Mouse (Mus musculus): ENCODE measurements around the gene Stard10. TPM values are rescaled to one million over a fixed set of nuclear protein-coding genes. Genes with fewer than 3 reads are reported as not detected.
A peak's percentile ranks its signal among the peaks of the same experiment; 100 is the strongest.

Gene Stard10
- polyA plus RNA-seq, 1 experiment from 2014 or later, result 15.6 TPM

DNA sequence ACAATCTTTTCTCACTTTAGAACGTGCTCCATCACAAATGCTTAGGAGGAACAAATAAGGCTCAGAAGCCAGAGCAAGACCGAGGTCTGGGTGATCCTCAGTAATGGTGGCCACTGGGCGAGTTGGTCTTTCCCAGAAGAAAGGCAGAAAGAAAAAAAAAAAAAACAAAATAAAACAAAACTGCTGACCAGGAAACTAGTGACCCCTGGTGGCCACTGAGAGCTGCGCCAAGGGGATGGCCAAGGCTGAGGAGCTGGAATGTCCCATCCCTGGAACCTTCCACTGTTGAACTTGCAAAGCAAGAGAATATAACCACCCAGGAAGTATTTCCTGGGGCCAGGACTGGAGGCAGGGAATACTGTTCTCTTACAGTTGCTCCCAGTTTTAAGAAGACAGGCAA lies 28.4 kb upstream of the Stard10 start:
- no peaks in the 10 kb centered on the region for H3K4me1 ChIP-seq (ENCODE audit: control insufficient read depth, insufficient read depth, low read length)
- DNase-seq (ENCODE audit: low spot score) (peak; percentile 62), ATAC-seq (replicated peaks; ENCODE audit: insufficient number of reproducible peaks, low FRiP score, low TSS enrichment, low read depth) (no peak)
- H3K27ac ChIP-seq (replicated peaks; ENCODE audit: low read depth, low read length), result no peak overlapping the region
- no peaks in the 10 kb centered on the region for H3K9me3 ChIP-seq (replicated peaks; ENCODE audit: control insufficient read depth, low read length)
- H3K4me3 ChIP-seq (ENCODE audit: low read depth, low read length), result no peak overlapping the region
- no peaks in the 10 kb centered on the region for H3K27me3 ChIP-seq (ENCODE audit: control insufficient read depth, insufficient read depth, low read length)
- no peak overlapping the region for H3K4me2 ChIP-seq (ENCODE audit: low read depth, low read length)
- WGBS, result 36% methylated on average over 4 of the region's 4 CpGs
- H3K36me3 ChIP-seq (replicated peaks; ENCODE audit: control insufficient read depth, insufficient read depth, low read depth, low read length), result no peaks in the 10 kb centered on the region
- no peak overlapping the region for H3K9ac ChIP-seq (replicated peaks; ENCODE audit: low read length)

DNA sequence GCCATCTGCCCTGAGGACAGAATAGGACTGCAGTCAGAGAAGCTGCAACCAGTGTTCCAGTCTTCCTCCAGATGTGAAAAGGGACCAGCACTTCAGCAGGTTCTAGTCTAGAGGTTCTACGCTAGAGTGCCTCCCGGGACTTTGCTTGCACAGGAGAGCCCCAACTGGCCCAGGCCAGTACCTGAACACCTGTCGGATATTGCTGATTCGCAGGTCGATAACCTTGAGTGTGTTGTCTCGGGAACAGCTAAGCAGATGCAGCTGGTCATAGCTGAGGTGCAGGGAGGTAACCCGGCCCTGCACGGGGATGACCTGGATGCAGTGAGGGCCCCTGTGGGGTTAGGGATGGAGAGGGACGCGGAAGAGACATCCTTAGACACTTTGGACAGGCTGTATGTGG lies 26.5 kb upstream of the Stard10 start:
- no peaks in the 10 kb centered on the region for H3K9me3 ChIP-seq (replicated peaks; ENCODE audit: control insufficient read depth, low read length)
- DNase-seq (ENCODE audit: low spot score) (no peak), ATAC-seq (replicated peaks; ENCODE audit: insufficient number of reproducible peaks, low FRiP score, low TSS enrichment, low read depth) (no peak)
- H3K4me2 ChIP-seq (ENCODE audit: low read depth, low read length), result no peak overlapping the region
- no peak overlapping the region for H3K4me3 ChIP-seq (ENCODE audit: low read depth, low read length)
- H3K9ac ChIP-seq (replicated peaks; ENCODE audit: low read length), result no peak overlapping the region
- H3K27me3 ChIP-seq (ENCODE audit: control insufficient read depth, insufficient read depth, low read length), result no peaks in the 10 kb centered on the region
- no peaks in the 10 kb centered on the region for H3K4me1 ChIP-seq (ENCODE audit: control insufficient read depth, insufficient read depth, low read length)
- H3K27ac ChIP-seq (replicated peaks; ENCODE audit: low read depth, low read length), result no peak overlapping the region
- WGBS, result 90% methylated on average over 10 of the region's 10 CpGs
- no peaks in the 10 kb centered on the region for H3K36me3 ChIP-seq (replicated peaks; ENCODE audit: control insufficient read depth, insufficient read depth, low read depth, low read length)

DNA sequence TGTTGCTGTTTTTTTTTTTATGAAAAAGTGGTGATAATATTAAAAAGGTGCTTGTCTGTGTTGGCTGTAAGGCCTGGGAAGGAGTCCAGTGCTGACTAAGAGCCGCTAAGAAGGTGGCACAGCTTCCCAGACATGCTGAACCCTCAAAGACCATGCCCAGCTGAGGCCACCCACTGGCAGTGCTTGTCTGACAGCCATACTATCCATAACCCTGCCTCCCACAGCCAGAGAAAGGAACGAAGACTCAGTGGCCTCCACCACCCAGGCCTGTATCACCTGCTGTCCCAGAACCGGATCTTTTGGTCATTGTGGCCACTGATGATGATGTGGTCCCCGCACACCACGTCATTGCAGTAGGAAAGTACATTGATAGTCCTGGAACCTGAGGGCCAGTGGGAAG lies 25.7 kb upstream of the Stard10 start:
- H3K4me3 ChIP-seq (ENCODE audit: low read depth, low read length), result no peak overlapping the region
- H3K27ac ChIP-seq (replicated peaks; ENCODE audit: low read depth, low read length), result no peak overlapping the region
- DNase-seq (ENCODE audit: low spot score), result no peak
- 86% methylated on average over 5 of the region's 5 CpGs for WGBS
- no peaks in the 10 kb centered on the region for H3K27me3 ChIP-seq (ENCODE audit: control insufficient read depth, insufficient read depth, low read length)
- no peaks in the 10 kb centered on the region for H3K4me1 ChIP-seq (ENCODE audit: control insufficient read depth, insufficient read depth, low read length)
- no peak for ATAC-seq (replicated peaks; ENCODE audit: insufficient number of reproducible peaks, low FRiP score, low TSS enrichment, low read depth)
- no peak overlapping the region for H3K9ac ChIP-seq (replicated peaks; ENCODE audit: low read length)
- H3K4me2 ChIP-seq (ENCODE audit: low read depth, low read length), result no peak overlapping the region
- H3K9me3 ChIP-seq (replicated peaks; ENCODE audit: control insufficient read depth, low read length), result no peaks in the 10 kb centered on the region
- no peaks in the 10 kb centered on the region for H3K36me3 ChIP-seq (replicated peaks; ENCODE audit: control insufficient read depth, insufficient read depth, low read depth, low read length)

DNA sequence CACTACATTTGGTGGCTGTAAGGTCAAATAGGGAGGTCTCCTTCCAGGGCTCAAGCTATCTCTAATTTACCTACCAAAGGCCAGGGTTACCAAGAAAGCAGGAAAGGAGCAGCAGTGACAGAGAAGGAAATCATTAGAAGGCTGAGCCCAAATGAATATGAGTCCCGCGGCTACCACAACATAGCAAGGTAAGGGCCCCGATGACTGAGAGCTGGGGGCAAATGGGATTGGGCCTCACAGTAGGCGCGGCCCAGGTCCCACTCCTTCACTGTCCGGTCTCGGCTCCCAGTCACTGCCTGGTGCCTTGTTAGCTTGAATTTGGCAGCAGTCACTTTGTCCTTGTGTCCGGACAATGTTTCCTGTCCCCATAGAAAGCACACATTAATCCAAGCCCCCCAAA lies 25.2 kb upstream of the Stard10 start:
- Histone ChIP-seq H3K4me3 (ENCODE audit: low read depth, low read length) (no peak overlapping the region), H3K36me3 (replicated peaks; ENCODE audit: control insufficient read depth, insufficient read depth, low read depth, low read length) (no peaks in the 10 kb centered on the region), H3K27me3 (ENCODE audit: control insufficient read depth, insufficient read depth, low read length) (no peaks in the 10 kb centered on the region), H3K9ac (replicated peaks; ENCODE audit: low read length) (no peak overlapping the region), H3K27ac (replicated peaks; ENCODE audit: low read depth, low read length) (no peak overlapping the region), H3K4me2 (ENCODE audit: low read depth, low read length) (no peak overlapping the region), H3K9me3 (replicated peaks; ENCODE audit: control insufficient read depth, low read length) (no peaks in the 10 kb centered on the region), H3K4me1 (ENCODE audit: control insufficient read depth, insufficient read depth, low read length) (no peaks in the 10 kb centered on the region; the same call in 1 of the 2 replicates)
- no peak for DNase-seq (ENCODE audit: low spot score)
- no peak for ATAC-seq (replicated peaks; ENCODE audit: insufficient number of reproducible peaks, low FRiP score, low TSS enrichment, low read depth)
- 97% methylated on average over 8 of the region's 8 CpGs for WGBS

DNA sequence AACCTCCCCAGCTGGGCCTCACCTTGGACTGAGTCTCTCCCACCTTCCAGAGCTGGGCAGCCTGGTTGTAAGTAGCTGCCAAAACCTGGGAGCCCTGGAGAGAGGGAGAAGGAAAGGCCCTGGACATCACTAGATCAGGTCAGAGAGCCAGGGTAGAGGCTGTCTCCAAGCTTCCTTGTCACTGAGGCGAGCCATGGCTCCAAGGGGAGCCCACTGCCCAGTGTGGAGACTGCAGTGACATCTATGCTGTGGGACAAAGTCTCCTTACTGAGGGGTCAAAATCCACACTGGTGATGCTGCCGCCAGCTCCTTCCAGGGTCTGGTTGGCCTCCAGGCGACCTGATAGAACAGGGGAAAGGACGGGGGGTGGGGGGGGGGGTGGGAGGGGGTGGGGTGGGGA lies 24.8 kb upstream of the Stard10 start:
- WGBS, result 62% methylated on average over 4 of the region's 4 CpGs
- Histone ChIP-seq H3K9me3 (replicated peaks; ENCODE audit: control insufficient read depth, low read length) (no peaks in the 10 kb centered on the region), H3K4me2 (ENCODE audit: low read depth, low read length) (no peak overlapping the region), H3K27ac (replicated peaks; ENCODE audit: low read depth, low read length) (no peak overlapping the region), H3K27me3 (ENCODE audit: control insufficient read depth, insufficient read depth, low read length) (no peaks in the 10 kb centered on the region), H3K9ac (replicated peaks; ENCODE audit: low read length) (no peak overlapping the region), H3K36me3 (replicated peaks; ENCODE audit: control insufficient read depth, insufficient read depth, low read depth, low read length) (no peaks in the 10 kb centered on the region), H3K4me3 (ENCODE audit: low read depth, low read length) (no peak overlapping the region), H3K4me1 (ENCODE audit: control insufficient read depth, insufficient read depth, low read length) (no peaks in the 10 kb centered on the region; the same call in 1 of the 2 replicates)
- no peak for ATAC-seq (replicated peaks; ENCODE audit: insufficient number of reproducible peaks, low FRiP score, low TSS enrichment, low read depth)
- DNase-seq (ENCODE audit: low spot score), result no peak

DNA sequence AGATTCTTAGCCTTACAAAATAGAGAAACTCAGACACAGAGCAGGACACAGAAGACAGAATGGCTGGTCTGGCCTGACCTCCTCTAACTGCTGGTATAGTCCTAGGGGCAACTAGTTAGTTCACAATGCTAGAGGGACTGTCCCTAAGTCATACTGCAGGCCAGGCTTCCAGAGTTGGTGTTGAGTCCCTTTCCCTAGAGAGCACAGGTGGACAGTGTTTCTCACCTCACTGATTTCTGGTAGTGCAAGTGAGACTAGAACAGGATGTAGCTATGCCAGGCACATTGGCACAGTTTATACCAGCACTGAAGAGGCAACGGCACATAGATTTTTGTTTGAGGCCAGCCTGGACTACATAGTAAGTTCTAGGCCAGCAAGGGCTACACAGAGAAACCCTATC lies 24.2 kb upstream of the Stard10 start:
- Histone ChIP-seq H3K36me3 (replicated peaks; ENCODE audit: control insufficient read depth, insufficient read depth, low read depth, low read length) (no peaks in the 10 kb centered on the region), H3K4me1 (ENCODE audit: control insufficient read depth, insufficient read depth, low read length) (no peaks in the 10 kb centered on the region; the same call in 1 of the 2 replicates), H3K27me3 (ENCODE audit: control insufficient read depth, insufficient read depth, low read length) (0 out of 2 replicates have a peak, but pooled peaks cover under 1% of the 10 kb centered on the region), H3K4me2 (ENCODE audit: low read depth, low read length) (no peak overlapping the region), H3K4me3 (ENCODE audit: low read depth, low read length) (no peak overlapping the region), H3K9ac (replicated peaks; ENCODE audit: low read length) (no peak overlapping the region), H3K9me3 (replicated peaks; ENCODE audit: control insufficient read depth, low read length) (no peaks in the 10 kb centered on the region), H3K27ac (replicated peaks; ENCODE audit: low read depth, low read length) (no peak overlapping the region)
- no peak for ATAC-seq (replicated peaks; ENCODE audit: insufficient number of reproducible peaks, low FRiP score, low TSS enrichment, low read depth)
- DNase-seq (ENCODE audit: low spot score), result no peak
- 96% methylated on average over 1 of the region's 1 CpGs for WGBS

DNA sequence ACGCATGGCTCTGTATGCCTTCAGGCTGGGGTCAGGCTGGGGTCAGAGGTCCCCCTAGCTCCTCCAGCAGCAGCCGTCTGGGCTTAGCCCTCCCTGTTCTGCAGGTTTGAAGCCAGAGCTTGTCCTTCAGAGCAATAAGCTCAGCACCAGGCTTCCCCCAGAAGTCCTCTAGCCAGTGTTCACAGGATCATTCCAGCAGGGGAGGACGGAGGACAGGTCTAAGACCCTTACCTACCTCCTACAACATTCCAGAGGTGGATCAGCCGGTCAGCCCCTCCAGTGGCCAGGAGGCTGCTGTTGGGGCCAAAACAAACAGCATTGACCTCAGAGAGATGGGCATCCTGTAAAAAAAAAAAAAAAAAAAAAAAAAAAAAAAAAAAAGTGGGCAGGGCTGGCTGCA lies 23.7 kb upstream of the Stard10 start:
- WGBS, result 46% methylated on average over 4 of the region's 4 CpGs
- no peak for DNase-seq (ENCODE audit: low spot score)
- Histone ChIP-seq H3K4me3 (ENCODE audit: low read depth, low read length) (no peak overlapping the region), H3K9ac (replicated peaks; ENCODE audit: low read length) (no peak overlapping the region), H3K4me1 (ENCODE audit: control insufficient read depth, insufficient read depth, low read length) (no peaks in the 10 kb centered on the region; the same call in 1 of the 2 replicates), H3K4me2 (ENCODE audit: low read depth, low read length) (no peak overlapping the region), H3K27ac (replicated peaks; ENCODE audit: low read depth, low read length) (no peak overlapping the region), H3K36me3 (replicated peaks; ENCODE audit: control insufficient read depth, insufficient read depth, low read depth, low read length) (no peaks in the 10 kb centered on the region), H3K9me3 (replicated peaks; ENCODE audit: control insufficient read depth, low read length) (no peaks in the 10 kb centered on the region), H3K27me3 (ENCODE audit: control insufficient read depth, insufficient read depth, low read length) (0 out of 2 replicates have a peak, but pooled peaks cover 4% of the 10 kb centered on the region)
- ATAC-seq (replicated peaks; ENCODE audit: insufficient number of reproducible peaks, low FRiP score, low TSS enrichment, low read depth), result no peak

DNA sequence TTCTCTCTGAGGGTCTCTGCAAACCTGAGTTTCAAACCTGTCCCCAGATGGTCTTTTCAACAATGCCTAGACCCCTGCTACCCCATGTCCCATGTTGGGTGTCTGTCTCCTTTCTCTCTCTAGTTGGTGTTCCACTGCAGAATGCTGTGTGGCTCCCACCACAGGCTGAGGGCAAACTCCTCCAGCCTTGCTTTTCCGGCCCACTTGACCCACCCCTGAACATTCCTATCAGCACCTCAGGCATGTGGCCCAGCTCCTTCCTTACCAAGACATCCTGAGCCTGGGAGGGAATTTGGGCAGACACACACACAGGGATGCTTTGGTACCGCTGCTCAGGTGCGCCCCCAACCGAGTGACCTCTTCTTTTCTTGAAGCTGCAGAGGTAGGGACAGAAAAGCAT lies 23.3 kb upstream of the Stard10 start:
- Histone ChIP-seq H3K9me3 (replicated peaks; ENCODE audit: control insufficient read depth, low read length) (no peaks in the 10 kb centered on the region), H3K4me2 (ENCODE audit: low read depth, low read length) (no peak overlapping the region), H3K4me3 (ENCODE audit: low read depth, low read length) (no peak overlapping the region), H3K27me3 (ENCODE audit: control insufficient read depth, insufficient read depth, low read length) (0 out of 2 replicates have a peak, but pooled peaks cover 4% of the 10 kb centered on the region), H3K4me1 (ENCODE audit: control insufficient read depth, insufficient read depth, low read length) (no peaks in the 10 kb centered on the region; the same call in 1 of the 2 replicates), H3K36me3 (replicated peaks; ENCODE audit: control insufficient read depth, insufficient read depth, low read depth, low read length) (no peaks in the 10 kb centered on the region), H3K27ac (replicated peaks; ENCODE audit: low read depth, low read length) (no peak overlapping the region), H3K9ac (replicated peaks; ENCODE audit: low read length) (no peak overlapping the region)
- DNase-seq (ENCODE audit: low spot score) (no peak), ATAC-seq (replicated peaks; ENCODE audit: insufficient number of reproducible peaks, low FRiP score, low TSS enrichment, low read depth) (no peak)
- WGBS, result 55% methylated on average over 4 of the region's 4 CpGs

Measured in embryonic facial prominence, embryonic 11.5 days (tissue).